Mouse (Mus musculus) heart, embryonic 15.5 days (tissue): ENCODE measurements around the gene Dolpp1. TPM values are rescaled to one million over a fixed set of nuclear protein-coding genes. Genes with fewer than 3 reads are reported as not detected.

Experiments
- ATAC-seq: fragments of 200-750 bp; cut with Nextera tagmentation; replicated peaks from 2 replicates; pipeline ENCODE4 v1.8.0; 2017; ENCODE audit warnings: low read depth, moderate TSS enrichment; ENCODE audit not compliant: insufficient number of reproducible peaks, insufficient read depth, low FRiP score
- H3K27ac ChIP-seq: fragments of 300-500 bp; sonication (generic); 2 replicates; pipeline ENCODE4 v1.5.1; 2015; ENCODE audit warnings: mild to moderate bottlenecking, inconsistent platforms
- H3K27me3 ChIP-seq: fragments of 300-500 bp; sonication (generic); 2 replicates; pipeline ENCODE4 v1.6.1; 2015; ENCODE audit warnings: inconsistent platforms
- H3K36me3 ChIP-seq: fragments of 300-500 bp; sonication (generic); 2 replicates; pipeline ENCODE4 v1.6.1; 2015; ENCODE audit warnings: mild to moderate bottlenecking, inconsistent platforms
- H3K4me1 ChIP-seq: fragments of 300-500 bp; sonication (generic); replicated peaks from 2 replicates; pipeline ENCODE4 v1.6.1; 2015; ENCODE audit warnings: inconsistent platforms
- H3K4me2 ChIP-seq: fragments of 300-500 bp; sonication (generic); 2 replicates; pipeline ENCODE4 v1.6.1; 2015; ENCODE audit warnings: inconsistent platforms, mild to moderate bottlenecking, moderate library complexity
- H3K4me3 ChIP-seq: fragments of 300-500 bp; sonication (generic); 2 replicates; pipeline ENCODE4 v1.5.1; 2015; ENCODE audit warnings: mild to moderate bottlenecking, inconsistent platforms
- H3K9ac ChIP-seq: fragments of 300-500 bp; sonication (generic); 2 replicates; pipeline ENCODE4 v1.6.1; 2015; ENCODE audit warnings: mild to moderate bottlenecking, inconsistent platforms
- H3K9me3 ChIP-seq: fragments of 300-500 bp; sonication (generic); replicated peaks from 2 replicates; pipeline ENCODE4 v1.6.1; 2016; ENCODE audit warnings: inconsistent platforms
- WGBS: fragments of 180-500 bp; shearing (Covaris S2); methylation state at CpG from one replicate; pipeline ENCODE4 v1.1.7; 2015; ENCODE audit warnings: mixed read lengths; 5-methylcytosine and 5-hydroxymethylcytosine counted together
- microRNA-seq: library from miRNA; unstranded; fragments of <30 nt; microRNA quantifications from one replicate; pipeline ENCODE4, GENCODE M21; 2016
- polyA plus RNA-seq: library from polyadenylated mRNA; unstranded; fragments of >200 nt; fragmentation: Nextera tagmentation; extraction: Ambion mirVana; gene quantifications from 2 replicates; pipeline ENCODE4 v1.2.1, GENCODE M21; 2015

Gene Dolpp1
- polyA plus RNA-seq, 1 experiment from 2014 or later: 19.5 TPM

DNA sequence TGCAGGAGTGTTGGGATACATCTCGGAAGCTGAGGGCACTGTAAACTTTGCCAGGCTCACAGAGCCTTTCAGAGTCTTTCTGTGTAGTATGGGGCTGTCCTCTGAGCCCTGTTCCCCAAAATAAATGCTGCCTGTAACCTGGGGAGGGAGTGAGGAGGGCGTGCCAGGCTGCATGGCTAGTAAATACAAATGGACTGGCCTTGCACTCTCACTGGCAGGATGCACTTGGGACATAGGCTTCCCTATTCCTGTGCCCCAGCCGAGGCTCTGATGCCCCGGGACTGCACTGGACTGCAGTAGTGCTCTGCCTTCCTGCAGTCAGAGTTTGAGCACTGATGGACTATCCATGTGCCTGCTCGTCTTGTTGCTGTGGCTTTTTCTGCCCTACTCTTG lies 50.4 kb downstream of the Dolpp1 start:
- Histone ChIP-seq H3K4me2 (peak overlapping the region; percentile 78), H3K9me3 (no peaks in the 10 kb centered on the region), H3K9ac (peak overlapping the region; percentile 70), H3K36me3 (peaks cover 22% of the 10 kb centered on the region), H3K4me3 (peak overlapping the region; percentile 43), H3K4me1 (peaks cover 81% of the 10 kb centered on the region), H3K27me3 (no peaks in the 10 kb centered on the region), H3K27ac (peak overlapping the region; percentile 100)
- ATAC-seq: no peak
- 24% methylated on average over 5 of the region's 5 CpGs for WGBS

DNA sequence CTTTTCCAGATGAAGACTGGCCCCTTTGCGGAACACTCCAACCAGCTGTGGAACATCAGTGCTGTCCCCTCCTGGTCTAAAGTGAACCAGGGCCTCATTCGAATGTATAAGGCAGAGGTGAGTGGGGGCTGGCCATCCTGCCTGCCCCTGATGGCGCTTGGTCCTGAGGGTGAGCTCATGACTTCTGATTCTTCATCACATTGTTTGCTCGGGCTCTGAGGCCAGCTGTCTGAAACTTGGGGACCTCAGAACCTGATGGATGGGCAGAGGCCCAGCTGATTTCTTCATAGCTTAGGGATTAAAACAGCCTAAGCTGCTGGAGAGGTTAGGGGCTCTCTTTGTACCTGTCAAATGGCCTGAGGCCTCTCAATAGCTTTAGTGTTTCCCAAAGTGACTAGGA lies 51.2 kb downstream of the Dolpp1 start:
- Histone ChIP-seq H3K27ac (peak overlapping the region; percentile 100), H3K4me1 (peaks cover 86% of the 10 kb centered on the region), H3K4me3 (peak overlapping the region; percentile 43), H3K36me3 (peaks cover 18% of the 10 kb centered on the region), H3K9ac (peak overlapping the region; percentile 70), H3K9me3 (no peaks in the 10 kb centered on the region), H3K27me3 (no peaks in the 10 kb centered on the region), H3K4me2 (peak overlapping the region; percentile 78)
- WGBS: 46% methylated on average over 4 of the region's 4 CpGs
- no peak for ATAC-seq

DNA sequence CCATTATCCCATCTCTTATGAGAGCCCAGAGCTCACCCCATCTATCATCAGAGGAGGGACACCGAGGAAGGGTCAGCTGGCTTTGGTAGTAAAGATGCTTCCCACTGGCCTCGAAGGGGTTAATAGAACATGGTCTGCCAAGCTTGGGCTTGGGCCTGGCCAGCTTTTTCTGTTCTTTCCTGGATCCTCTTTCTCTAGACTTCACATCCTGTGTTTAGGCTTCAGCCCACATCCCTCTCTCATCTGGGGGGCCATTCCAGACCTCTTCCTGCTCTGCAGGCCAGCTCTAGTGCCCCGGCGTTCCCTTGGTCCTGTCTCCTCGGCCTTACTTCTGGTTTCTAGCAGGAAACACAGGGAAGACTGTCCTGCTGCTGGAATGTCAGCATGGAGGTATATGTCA lies 52.0 kb downstream of the Dolpp1 start:
- peak overlapping the region; percentile 78; the same call in 1 of the 2 replicates for H3K4me2 ChIP-seq
- H3K36me3 ChIP-seq: peaks cover 15% of the 10 kb centered on the region; the same call in 1 of the 2 replicates

DNA sequence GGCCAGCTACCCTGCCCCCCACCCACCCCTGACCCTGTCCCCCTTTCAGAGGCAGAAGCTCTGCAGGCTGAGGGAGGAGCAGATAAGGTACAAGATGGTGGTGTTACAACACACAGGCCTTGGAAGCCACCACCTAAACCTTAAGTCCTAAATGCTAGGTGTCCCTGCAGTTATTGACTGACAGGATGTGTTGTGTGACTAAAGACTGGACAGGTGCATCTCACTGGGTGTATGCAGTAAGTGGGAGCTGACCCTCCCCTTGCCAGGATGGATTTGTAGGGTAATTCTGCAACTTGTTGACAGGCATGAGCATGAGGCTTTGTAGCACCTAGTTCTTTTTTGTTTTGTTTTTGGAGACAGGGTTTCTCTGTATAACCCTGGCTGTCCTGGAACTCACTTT lies 52.4 kb downstream of the Dolpp1 start:
- peak overlapping the region; percentile 100 for H3K27ac ChIP-seq
- H3K4me3 ChIP-seq: no peak overlapping the region
- no peaks in the 10 kb centered on the region for H3K9me3 ChIP-seq
- peaks cover 17% of the 10 kb centered on the region for H3K36me3 ChIP-seq
- no peak for ATAC-seq
- peak overlapping the region; percentile 21; the same call in 1 of the 2 replicates for H3K9ac ChIP-seq
- H3K27me3 ChIP-seq: no peaks in the 10 kb centered on the region
- 0 out of 2 replicates have a peak overlapping the region, but pooled peaks have one; percentile 78 for H3K4me2 ChIP-seq
- peaks cover 83% of the 10 kb centered on the region for H3K4me1 ChIP-seq

More for the DNA sequence above, 52.0 kb downstream of the Dolpp1 start:
- ATAC-seq: no peak
- H3K4me3 ChIP-seq: no peak overlapping the region
- H3K27me3 ChIP-seq: no peaks in the 10 kb centered on the region
- peak overlapping the region; percentile 100 for H3K27ac ChIP-seq
- peaks cover 86% of the 10 kb centered on the region for H3K4me1 ChIP-seq
- no peaks in the 10 kb centered on the region for H3K9me3 ChIP-seq
- WGBS: 48% methylated on average over 5 of the region's 5 CpGs
- H3K9ac ChIP-seq: peak overlapping the region; percentile 70; the same call in 1 of the 2 replicates

DNA sequence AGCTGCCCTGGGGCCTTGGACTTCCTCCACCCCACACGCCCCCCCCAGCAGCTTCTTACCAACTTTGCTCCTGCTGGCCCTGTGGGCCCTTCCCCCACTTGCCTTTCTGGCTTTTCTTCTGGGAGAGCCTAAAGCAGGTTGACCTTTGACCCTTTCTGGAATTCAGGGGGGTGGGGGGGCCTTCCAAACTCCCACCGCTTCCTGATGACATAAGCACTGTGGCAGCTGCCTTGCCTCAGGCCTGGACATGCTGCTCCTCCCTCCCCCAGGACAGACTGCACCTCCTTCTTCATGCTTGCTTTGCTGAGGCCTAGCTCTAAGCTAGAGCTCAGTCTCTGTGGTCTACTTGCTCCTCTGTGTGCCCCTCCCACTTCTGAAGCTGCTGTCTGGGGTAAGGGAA lies 53.3 kb downstream of the Dolpp1 start:
- Histone ChIP-seq H3K27ac (peak overlapping the region; percentile 100), H3K4me1 (peaks cover 75% of the 10 kb centered on the region), H3K36me3 (peaks cover 25% of the 10 kb centered on the region), H3K4me2 (peak overlapping the region; percentile 18; the same call in 1 of the 2 replicates), H3K9me3 (0 out of 2 replicates have a peak, but pooled peaks cover 6% of the 10 kb centered on the region), H3K4me3 (no peak overlapping the region), H3K9ac (peak overlapping the region; percentile 25), H3K27me3 (no peaks in the 10 kb centered on the region)
- ATAC-seq: no peak
- 35% methylated on average over 2 of the region's 2 CpGs for WGBS

DNA sequence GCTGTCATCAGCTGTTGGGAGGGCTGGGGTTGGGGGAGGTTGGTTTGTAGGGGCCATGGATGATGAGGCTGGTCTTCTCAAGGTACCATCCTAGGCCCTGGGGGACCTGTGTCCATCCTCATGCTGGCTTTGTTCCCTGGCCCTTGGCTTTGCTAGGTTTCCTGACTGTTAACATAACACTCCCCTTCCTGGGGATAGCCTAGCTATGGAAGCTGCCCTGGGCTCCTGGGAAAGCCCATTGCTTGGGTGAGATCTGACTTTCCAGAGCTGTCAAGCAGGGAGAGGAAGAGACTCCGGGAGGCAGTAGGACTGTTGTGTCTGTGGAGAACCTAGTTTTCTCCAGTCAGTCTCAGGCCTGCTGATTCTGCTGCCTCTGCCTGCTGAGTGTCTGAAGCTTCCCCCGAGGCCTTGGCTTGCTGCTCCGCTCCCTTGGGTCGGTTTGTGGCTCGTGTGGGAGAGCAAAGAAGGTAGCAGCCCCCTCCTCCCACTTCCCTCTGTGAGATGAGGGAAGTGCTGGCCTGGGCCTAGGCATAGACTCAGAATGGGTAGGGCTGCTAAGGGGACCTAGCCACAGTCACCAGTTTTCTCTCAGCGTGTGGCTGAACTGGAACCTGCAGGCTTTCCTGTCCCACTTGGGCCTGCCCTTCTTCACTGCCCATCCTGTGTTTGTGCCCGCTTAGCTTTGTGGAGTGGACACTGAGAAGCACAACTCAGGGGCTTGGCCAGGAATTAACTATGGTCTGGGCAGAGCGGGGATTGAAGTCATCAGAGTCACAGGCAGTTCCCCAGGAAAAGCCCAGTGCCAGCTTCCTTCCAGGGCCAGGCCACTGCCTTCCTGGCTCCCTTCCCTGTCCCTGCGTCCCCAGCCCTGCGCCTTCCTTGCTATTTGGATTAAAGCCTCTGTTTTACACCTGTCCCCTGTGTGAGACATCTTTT lies 55.1 kb downstream of the Dolpp1 start:
- WGBS: 68% methylated on average over 10 of the region's 10 CpGs
- Histone ChIP-seq H3K4me3 (no peak overlapping the region), H3K4me1 (peaks cover 58% of the 10 kb centered on the region), H3K4me2 (no peak overlapping the region), H3K27me3 (no peaks in the 10 kb centered on the region), H3K36me3 (peaks cover 26% of the 10 kb centered on the region), H3K9me3 (0 out of 2 replicates have a peak, but pooled peaks cover 7% of the 10 kb centered on the region), H3K9ac (0 out of 2 replicates have a peak overlapping the region, but pooled peaks have one; percentile 1), H3K27ac (peak overlapping the region; percentile 100)
- no peak for ATAC-seq

DNA sequence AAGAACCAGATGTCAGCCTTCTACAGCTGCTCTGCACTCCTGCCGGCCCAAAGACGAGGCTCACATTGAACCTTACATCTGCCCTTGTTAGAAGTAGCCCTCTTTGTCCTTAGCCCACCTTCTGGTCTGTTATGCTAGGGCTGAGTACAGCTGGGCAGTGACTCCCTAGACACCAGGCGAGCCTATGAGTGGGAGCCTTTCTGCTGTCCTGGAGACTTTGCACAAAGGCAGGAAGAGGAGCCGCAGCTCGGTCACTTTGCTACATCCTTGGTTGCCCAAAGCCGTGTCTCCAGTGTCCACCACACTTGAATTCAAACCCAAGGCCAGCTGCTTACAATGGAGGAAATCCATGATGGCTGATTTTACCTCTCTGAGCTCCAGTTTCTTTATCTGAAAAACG lies 56.3 kb downstream of the Dolpp1 start:
- Histone ChIP-seq H3K9ac (no peak overlapping the region), H3K4me2 (no peak overlapping the region), H3K4me1 (peaks cover 49% of the 10 kb centered on the region), H3K27me3 (no peaks in the 10 kb centered on the region), H3K27ac (peak overlapping the region; percentile 100), H3K4me3 (no peak overlapping the region), H3K36me3 (peaks cover 26% of the 10 kb centered on the region), H3K9me3 (0 out of 2 replicates have a peak, but pooled peaks cover 7% of the 10 kb centered on the region)
- WGBS: 91% methylated on average over 7 of the region's 7 CpGs
- ATAC-seq: no peak

Small RNA genes within 50 kb of the gene (microRNA-seq; reads per million reads assigned to microRNA genes)
- gene Gm47292: not detected

Other genes with a start within 250 kb of the Dolpp1 start
- 33.9 and 35.1 TPM in 2 replicates for gene Endog, start 220.8 kb upstream of the Dolpp1 start, polyA plus RNA-seq
- 27.3 and 36.3 TPM in 2 replicates for gene Spout1, start 213.8 kb upstream of the Dolpp1 start, polyA plus RNA-seq
- 21.1 and 22.1 TPM in 2 replicates for gene Kyat1, start 186.4 kb upstream of the Dolpp1 start, polyA plus RNA-seq
- gene Lrrc8a, start 154.5 kb upstream of the Dolpp1 start, polyA plus RNA-seq: 37.7 and 40.0 TPM in 2 replicates
- gene Gm28035, start 151.7 kb upstream of the Dolpp1 start, polyA plus RNA-seq: 0.33 and 0.38 TPM in 2 replicates
- gene Phyhd1, start 126.1 kb upstream of the Dolpp1 start, polyA plus RNA-seq: 8.4 and 10.1 TPM in 2 replicates
- gene Gm28038, start 111.2 kb upstream of the Dolpp1 start, polyA plus RNA-seq: not detected in 2 replicates
- gene Dolk, start 105.9 kb upstream of the Dolpp1 start, polyA plus RNA-seq: 26.9 and 32.0 TPM in 2 replicates
- gene Nup188, start 105.9 kb upstream of the Dolpp1 start, polyA plus RNA-seq: 15.8 and 23.4 TPM in 2 replicates
- 105 and 140 TPM in 2 replicates for gene Sh3glb2, start 32.9 kb upstream of the Dolpp1 start, polyA plus RNA-seq
- 32.6 and 35.5 TPM in 2 replicates for gene Miga2, start 28.0 kb upstream of the Dolpp1 start, polyA plus RNA-seq
- gene Crat, start 23.6 kb downstream of the Dolpp1 start, polyA plus RNA-seq: 108 and 109 TPM in 2 replicates
- gene Ptpa, start 23.8 kb downstream of the Dolpp1 start, polyA plus RNA-seq: 102 and 119 TPM in 2 replicates
- gene Ier5l, start 82.0 kb downstream of the Dolpp1 start, polyA plus RNA-seq: 1.7 and 2.0 TPM in 2 replicates
- 1.1 and 1.5 TPM in 2 replicates for gene Cstad, start 202.8 kb downstream of the Dolpp1 start, polyA plus RNA-seq